Mouse (Mus musculus) left cerebral cortex, adult 2 months (tissue): Measurements from ENCODE around the gene Hist1h2ai. TPM values are rescaled to one million over a fixed set of nuclear protein-coding genes. Genes with fewer than 3 reads are reported as not detected.
"Not testable (repeated sequence)": the region's sequence is repeated elsewhere in the genome, so short reads cannot be mapped to it uniquely, and the experiment has no call there.

Source experiments
- DNase-seq, 2 experiments: peaks; one replicate each; pipeline ENCODE4 v3.0.0; 2021 to 2022; ENCODE audit warnings: low spot score in 2 of 2, mixed read lengths in 1 of 2; ENCODE audit errors: extremely low spot score in 1 of 2
- H3K27ac ChIP-seq: fragments of 200-600 bp; 2 replicates; pipeline ENCODE4 v1.8.1; 2022
- H3K4me3 ChIP-seq: fragments of 200-600 bp; 2 replicates; pipeline ENCODE4 v1.8.1; 2022
- CTCF ChIP-seq: fragments of 200-600 bp; IDR thresholded peaks from 2 replicates; pipeline ENCODE4 v1.8.1; 2022; ENCODE audit warnings: antibody characterized with exemption, mild to moderate bottlenecking, moderate library complexity
- intact Hi-C: fragments of 180-260 bp; cut with DNase I; formaldehyde crosslinking; loops from one replicate; pipeline ENCODE4 v1.15.1; 2025
- long read RNA-seq, 2 experiments: library from polyadenylated mRNA; stranded (forward); transcript quantifications; one replicate each; pipeline ENCODE4 v2.0.0; 2021; ENCODE audit warnings: borderline mapping rate in 2 of 2
- total RNA-seq, 2 experiments: library from RNA; stranded (reverse); gene quantifications; 2 replicates each; pipeline ENCODE4 v1.2.3; 2021

Gene Hist1h2ai
- total RNA-seq: 10 to 100 TPM; 25.4 to 32.6 TPM
- long read RNA-seq, experiment 1: 0 reads
- long read RNA-seq, experiment 2: 0 reads

GRCm38 (mm10) chr13:21715864-21716539 lies at the start of gene Hist1h2ai, which contains the start of gene Hist1h2bl:
TSS of gene Hist1h2ai (plus strand) at chr13:21716422.
TSS of gene Hist1h2bl (minus strand) at chr13:21716143.
- DNase-seq: peak; percentile 74 to 84
- Histone ChIP-seq H3K27ac (peak within 1 kb of the TSS; percentile 83), H3K4me3 (peak within 1 kb of the TSS; percentile 48)
- intact Hi-C loops: loop anchor here (1.0 to 10.0 kb wide), 5 partner anchors 34 to 1966 kb away; partner anchors contain the start of genes Hist1h2ac, Hist1h2an, Hist1h2bc and Hist1h2bp

GRCm38 (mm10) chr13:21677305-21677704 lies 38.9 kb upstream of the Hist1h2ai start, which contains the start of gene Olfr1360:
TSS of gene Olfr1360 (minus strand) at chr13:21677405.
- no peak for TF ChIP-seq CTCF
- Histone ChIP-seq H3K4me3 (no peak within 1 kb of the TSS), H3K27ac (no peak within 1 kb of the TSS)
- intact Hi-C loops: no loop called here
- DNase-seq: no peak

GRCm38 (mm10) chr13:21697811-21698210 lies 18.4 kb upstream of the Hist1h2ai start, which contains the start of gene Olfr1359:
TSS of gene Olfr1359 (plus strand) at chr13:21698111.
- intact Hi-C loops: no loop called here
- no peak for DNase-seq
- no peak within 1 kb of the TSS for H3K4me3 ChIP-seq
- H3K27ac ChIP-seq: no peak within 1 kb of the TSS
- no peak for TF ChIP-seq CTCF

- DNase-seq: no peak
- intact Hi-C loops: no loop called here
- TF ChIP-seq CTCF: no peak
- no peak overlapping the region for H3K4me3 ChIP-seq
- no peak overlapping the region for H3K27ac ChIP-seq
These were observed 9.6 kb upstream of the Hist1h2ai start for GRCm38 (mm10) chr13:21706669-21707068.

DNA sequence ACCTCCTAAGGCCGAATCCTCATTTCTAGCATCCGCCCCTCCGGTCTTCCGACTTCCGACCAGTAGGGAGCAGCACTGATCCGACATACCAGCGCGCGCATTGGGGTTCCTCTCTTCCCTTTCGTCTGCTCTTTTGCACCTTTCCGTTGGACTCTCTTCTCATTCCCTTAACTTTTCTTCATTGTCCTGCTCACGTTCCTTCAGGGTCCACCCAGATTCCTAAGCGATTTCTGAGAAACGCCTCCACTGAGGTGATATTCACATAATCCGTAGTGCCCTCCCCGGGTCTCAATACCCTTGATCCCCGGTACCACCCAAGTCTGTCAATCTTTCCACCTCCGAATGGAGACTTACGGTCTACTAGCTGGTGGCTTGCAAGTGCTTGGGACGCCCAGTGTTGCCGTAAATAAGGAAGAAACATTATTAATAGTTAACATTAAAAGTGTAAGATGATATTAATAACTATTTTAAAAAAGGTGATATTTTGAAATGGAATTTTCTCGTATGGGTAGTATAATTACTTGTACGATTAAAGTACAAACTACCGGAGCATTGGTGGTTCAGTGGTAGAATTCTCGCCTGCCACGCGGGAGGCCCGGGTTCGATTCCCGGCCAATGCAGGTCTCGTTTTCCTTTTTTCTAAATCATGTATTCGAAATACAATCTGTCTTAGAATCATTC lies 6.1 kb upstream of the Hist1h2ai start:
- Histone ChIP-seq H3K4me3 (peak overlapping the region; percentile 96), H3K27ac (peak overlapping the region; percentile 74)
- intact Hi-C loops: loop anchor here (1.0 to 10.0 kb wide), 11 partner anchors 41 to 1911 kb away; partner anchors contain the start of genes Hist1h2af, Hist1h2be, Hist1h4h and Hist1h4k
- DNase-seq: peak; percentile 87 to 90
- TF ChIP-seq CTCF: peak; percentile 91

- DNase-seq: peak; percentile 81
- Histone ChIP-seq H3K4me3 (peak overlapping the region; percentile 96), H3K27ac (peak overlapping the region; percentile 13; the same call in 1 of the 2 replicates)
- intact Hi-C loops: loop anchor here (1.0 to 10.0 kb wide), 11 partner anchors 40 to 1910 kb away; partner anchors contain the start of genes Hist1h2af, Hist1h2be, Hist1h4h and Hist1h4k
- TF ChIP-seq CTCF: no peak
These were observed 5.2 kb upstream of the Hist1h2ai start for GRCm38 (mm10) chr13:21710821-21711525.

- Histone ChIP-seq H3K27ac (no peak overlapping the region), H3K4me3 (peak overlapping the region; percentile 96)
- no peak for DNase-seq
- intact Hi-C loops: loop anchor here (2.0 to 10.0 kb wide), 10 partner anchors 39 to 1909 kb away; partner anchors contain the start of genes Hist1h2af, Hist1h2be, Hist1h4h and Hist1h4k
- TF ChIP-seq CTCF: no peak
These were observed 4.5 kb upstream of the Hist1h2ai start for GRCm38 (mm10) chr13:21711698-21712097.

DNA sequence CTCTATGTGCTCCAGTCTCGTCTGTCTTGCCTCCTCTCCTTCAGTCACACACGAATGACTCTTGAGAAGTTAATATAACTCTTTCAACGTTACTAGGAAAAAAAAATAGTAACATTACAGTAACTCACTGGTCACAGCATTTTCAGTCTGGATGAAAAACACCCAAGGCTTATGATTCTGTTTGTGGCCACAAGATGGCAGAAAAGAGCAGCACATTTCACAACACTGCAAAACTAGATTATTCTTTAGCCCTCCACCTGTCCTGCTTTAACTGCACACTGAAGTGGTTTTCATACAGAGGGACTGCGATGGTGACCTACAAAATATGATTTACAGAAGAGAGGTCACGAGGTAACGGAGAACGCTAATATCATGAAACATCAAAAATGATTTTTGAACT lies 1.5 kb upstream of the Hist1h2ai start:
- TF ChIP-seq CTCF: peak; percentile 97
- DNase-seq: peak; percentile 52 to 64
- no peak overlapping the region for H3K27ac ChIP-seq
- intact Hi-C loops: loop anchor here (5.0 to 10.0 kb wide), 9 partner anchors 228 to 1968 kb away; partner anchors contain the start of genes Hist1h2ac, Hist1h2af, Hist1h2bc and Hist1h4d
- H3K4me3 ChIP-seq: peak overlapping the region; percentile 33

- peak overlapping the region; percentile 72 for H3K27ac ChIP-seq
- no peak for DNase-seq
These were observed 925 bp upstream of the Hist1h2ai start for GRCm38 (mm10) chr13:21715131-21715863.

DNA sequence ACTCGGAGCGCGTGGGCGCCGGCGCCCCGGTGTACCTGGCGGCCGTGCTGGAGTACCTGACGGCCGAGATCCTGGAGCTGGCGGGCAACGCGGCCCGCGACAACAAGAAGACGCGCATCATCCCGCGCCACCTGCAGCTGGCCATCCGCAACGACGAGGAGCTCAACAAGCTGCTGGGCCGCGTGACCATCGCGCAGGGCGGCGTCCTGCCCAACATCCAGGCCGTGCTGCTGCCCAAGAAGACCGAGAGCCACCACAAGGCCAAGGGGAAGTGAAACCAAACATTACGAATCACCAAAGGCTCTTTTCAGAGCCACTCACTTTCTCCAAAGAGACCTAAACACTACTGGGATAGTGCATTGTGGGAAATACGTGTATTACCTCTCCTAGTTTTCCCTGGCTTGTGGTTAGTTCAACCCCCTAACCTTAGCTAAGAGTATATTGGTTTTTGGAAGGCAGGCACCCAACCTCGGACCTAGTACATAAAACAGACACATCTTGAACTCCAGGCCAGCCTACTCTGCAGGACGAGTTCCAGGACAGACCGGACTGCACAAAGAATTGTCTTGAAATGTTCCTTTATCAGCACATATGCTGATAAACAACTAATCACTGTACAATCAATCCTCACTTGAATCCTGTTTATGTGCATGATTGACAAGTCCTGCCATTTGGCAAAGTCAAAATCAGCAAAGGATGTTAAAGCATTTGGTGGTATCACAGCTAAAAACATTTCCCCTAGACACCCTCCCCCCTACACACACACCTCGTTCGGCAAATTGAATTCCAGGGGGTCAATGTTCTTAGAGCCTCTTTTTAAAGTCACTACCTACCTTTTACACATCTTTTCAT lies 544 bp downstream of the Hist1h2ai start:
- peak overlapping the region; percentile 83 for H3K27ac ChIP-seq
- peak overlapping the region; percentile 48 for H3K4me3 ChIP-seq
- intact Hi-C loops: loop anchor here (1.0 to 10.0 kb wide), 6 partner anchors 34 to 1966 kb away; partner anchors contain the start of genes Hist1h2ac, Hist1h2an, Hist1h2bc and Hist1h2bp
- DNase-seq: not testable (repeated sequence)

More at GRCm38 (mm10) chr13:21715131-21715863, 925 bp upstream of the Hist1h2ai start:
- TF ChIP-seq CTCF: no peak
- intact Hi-C loops: loop anchor here (5.0 to 10.0 kb wide), 3 partner anchors 1590 to 1967 kb away; partner anchors contain the start of genes Hist1h2ac, Hist1h2bc and Hist1h4d
- H3K4me3 ChIP-seq: peak overlapping the region; percentile 33

DNA sequence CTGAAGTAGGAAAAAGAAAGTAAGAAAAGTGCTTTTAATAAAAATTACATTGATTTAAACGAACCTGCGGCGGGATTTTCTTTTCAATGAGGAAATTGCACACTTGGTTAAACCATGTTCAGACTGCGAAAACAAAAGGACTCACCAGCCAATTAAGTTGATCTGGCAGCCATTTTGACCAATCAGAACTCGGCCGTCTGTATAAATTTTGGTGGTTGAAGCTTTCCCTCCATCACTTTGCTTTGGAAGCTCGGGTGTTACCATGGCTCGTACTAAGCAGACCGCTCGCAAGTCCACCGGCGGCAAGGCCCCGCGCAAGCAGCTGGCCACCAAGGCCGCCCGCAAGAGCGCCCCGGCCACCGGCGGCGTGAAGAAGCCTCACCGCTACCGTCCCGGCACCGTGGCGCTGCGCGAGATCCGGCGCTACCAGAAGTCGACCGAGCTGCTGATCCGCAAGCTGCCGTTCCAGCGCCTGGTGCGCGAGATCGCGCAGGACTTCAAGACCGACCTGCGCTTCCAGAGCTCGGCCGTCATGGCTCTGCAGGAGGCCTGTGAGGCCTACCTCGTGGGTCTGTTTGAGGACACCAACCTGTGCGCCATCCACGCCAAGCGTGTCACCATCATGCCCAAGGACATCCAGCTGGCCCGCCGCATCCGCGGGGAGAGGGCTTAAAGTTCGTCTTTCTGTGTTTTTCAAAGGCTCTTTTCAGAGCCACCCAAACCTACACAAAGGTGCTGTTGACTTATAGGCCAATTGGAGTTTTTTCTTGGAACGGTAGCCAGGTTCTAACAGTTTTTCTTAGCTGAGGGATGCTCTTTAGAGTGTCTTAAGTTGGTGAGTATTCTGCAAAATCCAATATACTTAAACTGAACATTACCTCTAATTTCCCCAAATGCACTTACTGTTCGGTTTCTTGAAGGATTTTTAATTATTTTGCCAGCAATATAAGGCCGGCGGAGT lies 1.5 kb downstream of the Hist1h2ai start, which contains the start of gene Hist1h3h:
Gene Hist1h3h, plus strand, starts transcription at position 263 of the 961 bp plus-strand sequence.
- H3K4me3 ChIP-seq: peak within 1 kb of the TSS; percentile 48
- peak; percentile 86 to 89 for DNase-seq
- intact Hi-C loops: loop anchor here (1.0 to 10.0 kb wide), 6 partner anchors 17 to 1965 kb away; partner anchors contain the start of genes Hist1h2ac, Hist1h2an, Hist1h2bc and Hist1h2bp
- H3K27ac ChIP-seq: peak within 1 kb of the TSS; percentile 83
